Mouse (Mus musculus) heart, adult 11 months (tissue): ENCODE data around the gene Erbb4.
"Not testable (repeated sequence)": the region's sequence is repeated elsewhere in the genome, so short reads cannot be mapped to it uniquely, and the experiment has no call there.

Experiments
- DNase-seq: peaks from one replicate; pipeline ENCODE4 v3.0.0; 2022

Erbb4 gene

DNA sequence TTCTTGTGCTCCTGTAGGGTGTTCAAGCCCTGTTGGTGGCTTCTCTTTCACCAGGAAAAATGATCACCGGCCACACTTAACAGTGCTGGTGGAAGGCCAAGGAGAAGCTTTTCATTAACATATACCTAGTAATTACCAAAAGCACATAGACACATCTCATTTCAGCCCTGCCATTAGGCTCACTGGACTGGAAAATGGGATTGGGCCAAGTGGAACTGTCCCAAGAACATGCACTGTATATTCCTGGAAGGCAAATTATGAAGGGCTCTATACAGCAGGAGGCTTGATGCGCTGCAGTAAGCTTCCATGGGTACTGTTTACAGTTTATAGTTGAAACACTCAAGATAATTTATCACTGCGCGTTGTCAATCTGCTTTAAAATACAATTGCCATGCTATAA lies 248.4 kb downstream of the Erbb4 start:
- DNase-seq: no peak

DNA sequence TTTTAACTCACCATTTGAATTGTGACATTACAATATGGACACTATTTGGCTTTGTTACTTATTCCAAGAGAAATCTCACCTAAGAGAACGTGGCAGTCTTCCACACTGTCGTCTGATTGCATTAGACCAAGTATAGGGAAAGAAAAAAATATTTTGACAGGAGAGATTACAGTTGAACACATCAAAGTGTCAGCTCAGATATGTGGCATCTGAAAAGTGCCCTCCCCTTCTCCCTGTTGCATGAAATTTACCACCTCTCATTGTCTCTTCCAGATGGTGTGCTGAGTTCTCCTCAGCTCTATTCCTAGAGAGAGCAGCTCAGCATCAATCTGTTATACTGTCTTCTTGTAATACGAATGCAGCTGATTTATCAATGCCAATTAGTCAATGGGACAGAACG lies 268.5 kb downstream of the Erbb4 start:
- no peak for DNase-seq

DNA sequence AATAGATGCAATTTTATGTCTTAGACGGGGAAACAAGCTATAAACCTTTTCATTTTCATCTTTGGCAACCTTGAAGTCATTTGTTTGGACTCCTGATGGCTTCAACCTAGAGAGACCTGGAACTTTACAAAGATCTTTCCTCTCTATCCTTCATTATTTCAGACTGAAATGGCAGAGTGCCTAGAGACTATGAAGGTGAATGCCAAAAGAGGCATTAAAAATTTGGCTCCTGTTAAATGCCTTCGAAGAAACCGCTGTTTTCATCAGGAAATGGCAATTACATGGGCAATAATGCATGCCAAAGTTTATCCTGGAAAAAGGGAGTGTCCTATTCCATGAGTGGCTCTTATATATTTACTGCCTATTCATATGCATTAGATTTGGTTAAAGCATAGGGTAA lies 273.2 kb downstream of the Erbb4 start:
- DNase-seq: no peak

DNA sequence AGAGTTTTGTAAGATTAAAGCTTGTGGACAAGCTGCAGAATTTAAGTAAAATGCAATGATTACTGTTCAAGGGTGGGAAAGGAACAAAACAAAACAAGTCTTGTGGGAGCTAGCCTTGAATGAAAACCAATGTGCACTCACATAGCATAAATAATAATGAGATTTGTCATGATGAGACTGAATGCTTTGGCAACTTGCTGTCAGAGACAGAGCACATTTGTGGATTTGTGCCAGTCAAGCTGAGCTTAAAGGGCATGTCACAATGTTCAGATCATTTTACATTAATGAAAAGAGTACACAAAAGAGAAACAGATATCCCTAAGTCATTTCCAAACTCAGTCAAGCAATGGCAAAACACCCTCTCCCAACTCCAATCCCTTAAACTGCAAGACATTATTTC lies 275.8 kb downstream of the Erbb4 start:
- DNase-seq: no peak

DNA sequence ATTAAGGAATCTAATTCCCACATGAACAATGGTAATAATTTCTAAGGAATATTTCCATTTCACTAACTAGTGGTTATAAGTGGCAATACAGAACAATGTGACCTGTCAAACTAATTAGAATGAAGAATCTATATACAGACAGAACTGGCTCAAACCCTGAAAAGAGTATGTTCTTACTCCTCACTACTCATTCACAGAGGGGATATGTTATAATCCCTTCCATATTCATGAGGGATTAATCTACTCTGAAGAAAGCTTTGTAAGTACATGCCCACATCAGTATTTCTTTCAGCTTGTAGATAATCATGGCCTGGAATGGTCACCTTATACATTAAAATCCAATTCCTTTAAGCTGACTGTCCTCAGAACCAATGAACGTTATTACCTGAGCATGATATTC lies 276.3 kb downstream of the Erbb4 start:
- DNase-seq: no peak

DNA sequence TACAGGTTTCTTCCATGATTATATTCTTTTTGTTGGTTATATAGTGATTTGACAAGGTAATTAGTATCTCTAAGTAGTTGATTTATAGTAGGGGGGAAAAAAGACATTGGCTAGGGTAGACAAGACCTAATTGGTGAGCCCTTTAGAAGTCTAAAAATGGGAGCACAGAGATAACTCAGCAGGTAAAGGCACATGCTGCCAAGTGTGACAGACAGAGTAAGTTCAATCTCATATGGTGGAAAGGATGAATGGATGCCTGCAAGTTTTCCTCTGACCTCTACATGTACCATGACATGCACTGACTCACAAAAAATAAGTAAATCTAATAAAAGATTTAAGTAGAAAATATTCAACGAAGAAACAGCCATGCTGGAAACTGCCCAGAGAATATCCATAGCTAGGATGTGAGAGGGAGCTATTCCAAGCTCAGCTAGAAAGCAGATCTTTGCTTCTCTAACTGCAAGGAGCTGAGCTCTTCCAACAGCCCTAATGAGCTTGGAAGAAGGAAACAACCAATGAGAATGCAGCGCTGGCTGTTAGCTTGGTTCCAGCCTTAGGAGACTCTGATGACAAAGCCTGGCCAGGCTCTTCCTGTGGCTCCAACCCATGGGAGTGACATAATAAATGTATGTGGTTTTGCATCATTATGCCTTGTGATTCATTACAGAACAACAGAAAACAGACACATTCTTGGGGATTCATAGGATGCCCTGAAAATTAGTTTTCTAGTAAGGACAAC lies 277.2 kb downstream of the Erbb4 start:
- no peak for DNase-seq

DNA sequence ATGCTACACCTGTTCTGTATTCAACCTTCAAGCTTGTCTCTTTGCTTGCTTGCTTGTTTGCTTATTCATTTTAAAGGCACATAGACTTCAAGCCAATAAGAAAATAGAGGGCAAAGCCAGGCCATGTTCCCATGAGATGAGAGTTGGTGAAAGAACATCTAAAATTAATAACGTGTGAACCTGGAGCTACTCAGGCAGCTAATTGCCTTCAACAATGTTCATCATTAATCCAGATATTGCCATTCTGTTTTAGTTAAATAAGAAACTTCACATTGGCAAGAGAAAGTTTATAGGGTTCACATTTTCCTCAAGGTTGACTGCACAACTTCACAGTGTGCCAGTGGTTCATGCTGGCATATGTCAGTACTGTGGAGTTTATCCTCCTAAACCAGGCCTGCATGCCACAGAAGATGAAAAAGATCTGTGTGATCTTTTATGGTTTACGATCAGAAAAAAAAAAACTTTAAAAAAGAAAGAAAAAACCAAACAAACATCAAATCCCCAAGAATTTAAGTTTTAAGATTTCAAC lies 284.7 kb downstream of the Erbb4 start:
- no peak for DNase-seq

DNA sequence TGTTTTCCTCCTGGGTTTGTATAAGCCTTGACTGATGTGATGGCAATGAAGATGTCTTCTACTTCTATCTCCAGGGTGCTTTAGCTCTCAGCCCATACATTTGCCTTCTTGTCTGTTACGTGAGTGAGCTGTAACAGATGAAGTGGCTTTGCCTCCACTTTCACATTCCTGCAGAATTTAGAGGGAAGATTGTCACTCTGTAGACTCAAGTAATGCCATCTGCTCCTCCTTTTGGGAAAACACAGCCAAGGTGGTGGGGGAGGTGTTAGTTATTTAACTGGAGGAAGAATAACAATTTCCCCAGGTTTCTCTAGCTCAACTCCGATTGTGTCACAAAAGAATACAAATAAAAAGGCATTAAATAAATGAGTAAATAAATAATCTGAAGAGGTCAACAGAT lies 301.1 kb downstream of the Erbb4 start:
- no peak for DNase-seq

DNA sequence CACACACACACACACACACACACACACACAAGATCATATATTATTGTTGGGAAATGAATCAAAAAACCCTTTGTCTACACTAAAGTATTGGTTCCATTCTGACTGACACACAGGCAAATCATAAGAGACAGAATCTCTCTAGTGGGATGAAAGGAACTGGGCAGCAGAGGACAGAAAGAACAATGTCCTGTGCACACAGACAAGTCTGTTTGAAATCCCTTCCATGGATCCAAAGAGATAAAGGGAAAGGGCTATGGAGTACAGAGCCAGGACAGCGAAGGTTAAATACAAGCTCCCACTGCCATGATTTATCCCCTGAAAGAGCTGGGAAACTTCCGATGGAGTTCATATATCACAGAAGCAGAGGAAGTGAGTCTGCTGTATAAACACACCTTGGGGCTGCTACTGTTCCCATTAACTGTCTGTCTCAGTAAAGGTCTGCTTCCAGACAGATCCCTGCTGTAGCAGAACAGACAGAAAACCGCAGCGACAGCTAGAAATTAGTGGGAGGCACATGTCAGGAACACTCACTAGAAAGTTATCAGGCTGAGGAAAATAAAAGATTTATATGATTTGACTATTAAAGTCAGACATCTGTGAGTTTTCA lies 320.3 kb downstream of the Erbb4 start:
- DNase-seq: no peak

DNA sequence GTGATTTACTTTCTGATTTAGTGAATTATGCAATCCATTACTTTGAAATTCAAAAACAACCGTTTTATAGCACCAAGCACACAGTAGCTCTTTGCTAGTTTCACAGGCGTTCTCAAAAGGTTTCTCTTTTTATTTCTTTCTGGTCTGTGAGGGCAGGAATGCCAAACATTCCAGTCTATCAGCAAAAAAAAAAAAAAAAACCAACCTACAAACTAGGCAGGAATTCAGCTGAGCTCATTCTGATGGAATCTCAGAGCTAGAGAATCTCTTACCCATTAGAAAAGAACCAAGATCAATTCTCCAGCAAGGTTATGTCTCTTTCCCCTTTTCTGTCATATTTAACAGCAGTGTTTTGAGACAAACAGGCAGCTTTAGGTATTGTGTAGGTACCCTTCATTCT lies 327.2 kb downstream of the Erbb4 start:
- no peak for DNase-seq

DNA sequence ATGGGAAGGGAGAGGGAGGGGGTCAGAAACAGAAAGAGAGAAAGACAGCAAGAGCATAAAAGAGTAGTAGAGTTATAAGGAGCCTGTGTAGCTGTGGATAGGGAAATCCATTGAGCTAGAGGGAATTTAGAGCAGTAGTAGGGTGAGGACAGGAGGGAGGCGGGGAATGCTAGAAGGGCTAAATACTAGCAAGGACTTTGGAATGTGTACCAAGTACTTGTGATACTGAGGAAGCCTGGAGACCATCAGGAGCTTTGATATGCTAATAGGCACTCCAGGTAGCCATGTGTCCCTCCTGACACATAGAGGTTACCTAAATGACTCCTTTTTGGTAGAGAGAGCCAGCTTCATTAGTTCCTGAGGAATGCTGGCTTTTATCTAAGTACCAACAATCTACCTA lies 327.8 kb downstream of the Erbb4 start:
- DNase-seq: no peak

DNA sequence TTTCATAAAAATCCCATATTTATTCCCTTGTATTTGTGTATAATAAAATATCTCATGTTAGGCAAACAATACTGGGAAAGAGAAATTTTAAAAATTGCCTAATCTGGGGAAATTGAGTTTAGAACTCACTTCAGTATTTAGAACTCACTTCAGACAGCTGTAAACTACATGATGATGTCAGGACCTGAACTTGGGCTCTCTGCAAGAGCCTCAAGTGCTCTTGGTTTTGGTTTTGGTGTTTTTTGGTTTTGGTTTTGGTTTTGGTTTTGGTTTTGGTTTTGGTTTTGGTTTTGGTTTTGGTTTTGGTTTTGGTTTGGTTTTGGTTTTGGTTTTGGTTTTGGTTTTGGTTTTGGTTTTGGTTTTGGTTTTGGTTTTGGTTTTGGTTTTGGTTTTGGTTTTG lies 341.8 kb downstream of the Erbb4 start:
- not testable (repeated sequence) for DNase-seq

DNA sequence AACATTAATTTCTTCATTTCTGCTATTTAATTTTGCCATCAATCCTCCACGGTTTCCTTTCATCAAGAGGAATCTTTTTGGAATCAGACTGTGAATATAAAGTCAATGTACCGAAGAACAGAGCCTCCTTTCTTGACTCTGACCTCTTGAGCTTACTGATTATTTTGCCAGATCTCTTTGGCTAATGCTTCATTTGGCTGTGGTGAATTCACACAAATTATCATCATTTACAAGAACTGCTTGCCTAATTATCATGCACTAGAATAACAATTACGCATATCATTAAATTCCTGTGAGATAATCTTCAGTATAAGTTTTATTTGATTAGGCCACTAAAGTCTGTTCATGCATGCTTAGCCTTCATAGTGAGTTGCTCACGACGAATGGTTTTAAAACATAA lies 345.4 kb downstream of the Erbb4 start:
- no peak for DNase-seq

DNA sequence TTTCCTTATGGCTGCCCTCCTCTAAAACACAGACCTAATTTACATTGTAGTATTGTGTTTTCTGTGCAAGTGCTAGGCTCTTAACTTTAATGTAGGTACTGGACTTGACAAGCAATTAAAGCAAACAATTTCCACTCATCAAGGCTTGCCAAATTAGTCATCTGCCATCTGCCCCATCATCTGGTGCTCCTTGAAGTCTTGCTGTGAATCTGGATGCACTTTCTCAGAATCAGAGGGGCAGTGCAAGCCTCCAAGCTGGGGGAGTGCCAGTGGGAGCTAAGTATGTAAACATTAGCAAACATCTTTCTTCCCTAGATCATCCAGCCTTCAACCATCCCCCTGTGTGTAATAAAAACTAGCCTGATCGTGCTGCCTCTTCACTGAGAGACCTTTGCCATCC lies 358.9 kb downstream of the Erbb4 start:
- DNase-seq: no peak

DNA sequence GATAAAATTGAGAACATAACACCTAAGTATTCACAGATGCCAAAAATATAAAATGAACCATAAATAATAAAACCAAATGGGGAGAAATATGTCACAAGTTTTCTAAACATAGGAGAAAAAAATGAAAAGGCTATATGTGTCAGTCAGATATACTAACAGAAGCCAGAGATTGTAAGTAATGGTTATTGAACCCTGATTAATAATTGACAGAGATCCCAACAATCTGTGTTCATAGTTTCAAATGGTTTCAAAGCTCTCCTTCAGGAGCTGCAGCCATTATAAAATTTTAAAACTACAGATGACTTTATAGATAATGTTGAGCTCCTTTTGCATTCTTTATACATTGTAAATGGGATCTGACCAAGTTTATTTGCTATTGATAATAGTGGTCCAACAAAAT lies 426.4 kb downstream of the Erbb4 start:
- DNase-seq: no peak

DNA sequence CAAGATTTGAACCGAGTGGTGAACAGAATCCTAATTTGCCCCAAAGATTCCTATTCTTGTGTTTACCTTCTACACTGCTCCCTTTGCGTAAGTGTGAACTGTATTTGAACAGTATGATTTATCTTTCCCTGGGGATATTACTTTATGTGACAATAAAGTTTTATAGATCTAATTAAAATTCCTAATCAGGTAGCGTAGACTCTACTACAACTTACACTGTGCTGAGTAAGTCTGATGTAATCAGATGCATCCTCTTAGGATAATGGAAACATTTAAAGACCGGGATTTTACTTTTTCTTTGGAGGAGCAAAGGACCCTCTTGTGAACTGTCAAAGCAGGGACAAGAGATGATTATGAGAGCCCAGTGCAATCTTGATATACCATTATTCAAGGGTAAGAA lies 433.2 kb downstream of the Erbb4 start:
- DNase-seq: no peak

DNA sequence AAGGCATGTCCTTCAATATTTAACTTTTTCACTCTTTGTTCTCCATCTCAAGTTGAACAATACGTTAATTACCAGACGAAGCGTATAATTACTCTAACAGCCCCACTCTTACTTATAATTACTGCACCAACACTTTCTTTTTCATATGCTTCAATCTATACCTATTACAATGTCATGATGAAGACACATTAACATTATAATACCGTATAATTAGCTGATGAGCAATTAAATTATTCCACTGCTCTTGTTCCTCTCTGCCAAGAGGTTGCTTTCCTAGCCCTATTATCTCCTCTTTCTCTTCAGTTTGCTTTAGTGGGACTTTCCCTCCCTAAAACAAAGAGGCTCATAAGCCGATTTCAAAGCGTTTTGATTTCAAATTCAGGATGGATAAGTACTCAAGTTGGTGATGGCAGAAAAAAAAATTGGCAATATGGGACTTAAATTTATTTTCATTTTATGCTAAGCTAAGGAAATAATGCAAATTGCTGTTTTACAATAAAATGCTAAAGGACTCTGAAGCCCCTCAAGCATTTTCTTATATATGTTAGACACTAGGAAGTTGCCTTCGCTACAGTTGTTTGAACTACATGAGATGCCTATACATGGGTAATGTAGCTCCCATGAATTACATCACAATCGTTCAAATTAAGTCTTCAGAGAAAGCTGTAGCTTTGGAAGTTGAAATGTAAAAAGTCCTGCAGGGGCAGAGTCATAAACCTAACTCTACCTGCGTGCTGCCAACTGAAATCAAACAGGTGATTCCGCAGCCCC lies 440.8 kb downstream of the Erbb4 start:
- no peak for DNase-seq

DNA sequence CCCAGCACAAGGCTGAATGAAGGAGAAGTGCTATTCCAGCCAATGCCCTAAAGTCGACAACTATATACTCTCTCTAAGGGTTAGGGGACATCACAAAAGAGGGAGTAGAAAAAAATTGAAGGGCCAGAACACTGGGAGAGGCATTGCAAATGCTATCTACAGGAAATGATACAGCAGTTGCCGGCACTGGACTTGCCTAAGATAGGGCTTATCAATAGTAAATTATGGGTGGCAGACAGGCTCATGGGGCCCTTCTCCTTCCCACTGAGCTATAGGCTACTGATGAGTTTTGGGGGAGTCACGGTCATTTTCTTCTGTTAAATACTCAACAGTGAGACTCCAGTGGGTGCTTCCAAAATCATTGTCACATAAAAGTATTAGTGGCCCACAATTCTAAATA lies 517.4 kb downstream of the Erbb4 start:
- DNase-seq: no peak

DNA sequence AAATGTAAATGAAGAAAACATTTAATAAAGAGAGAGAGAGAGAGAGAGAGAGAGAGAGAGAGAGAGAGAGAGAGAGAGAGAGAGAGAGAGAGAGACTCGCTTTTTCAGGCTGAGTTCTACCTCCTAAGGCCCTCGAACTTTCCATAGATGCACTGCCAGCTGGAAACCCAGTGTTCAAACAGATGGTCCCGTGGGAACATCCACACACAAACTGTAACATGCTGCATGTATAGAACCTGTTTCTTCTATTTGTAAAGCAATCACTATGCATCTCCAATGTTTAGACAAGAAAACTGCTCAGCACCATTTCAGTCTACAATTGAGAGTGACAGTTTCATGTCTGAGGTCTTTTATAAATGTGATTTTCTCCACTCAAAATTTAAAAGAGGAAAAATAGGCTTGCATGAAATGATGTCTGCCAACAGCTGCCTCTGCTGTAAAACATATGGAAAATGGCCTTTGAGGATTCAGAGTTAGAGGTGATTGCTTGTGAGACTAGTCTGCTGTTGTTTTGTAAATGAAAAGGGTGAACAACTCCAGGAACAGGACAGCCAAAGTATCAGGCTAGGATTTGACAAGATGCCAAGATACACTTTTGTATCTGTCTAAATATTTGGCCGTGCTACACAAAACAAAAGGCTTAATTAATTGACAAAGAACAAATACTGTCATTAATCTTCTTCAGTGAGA lies 533.9 kb downstream of the Erbb4 start:
- no peak for DNase-seq

DNA sequence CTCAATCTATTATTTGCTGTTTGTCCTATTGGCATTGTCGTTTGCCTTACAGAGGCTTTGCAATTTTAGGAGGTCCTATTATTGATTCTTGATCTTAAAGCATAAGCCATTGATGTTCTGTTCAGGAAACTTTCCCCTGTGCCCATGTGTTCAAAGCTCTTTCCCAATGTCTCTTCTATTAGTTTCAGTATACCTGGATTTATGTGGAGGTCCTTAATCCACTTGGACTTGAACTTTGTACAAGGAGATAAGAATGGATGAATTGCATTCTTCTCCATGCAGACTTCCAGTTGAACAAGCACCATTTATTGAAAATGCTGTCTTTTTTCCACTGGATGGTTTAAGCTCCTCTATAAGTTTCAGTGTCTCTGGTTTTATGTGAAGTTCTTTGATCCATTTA lies 536.9 kb downstream of the Erbb4 start:
- DNase-seq: no peak

DNA sequence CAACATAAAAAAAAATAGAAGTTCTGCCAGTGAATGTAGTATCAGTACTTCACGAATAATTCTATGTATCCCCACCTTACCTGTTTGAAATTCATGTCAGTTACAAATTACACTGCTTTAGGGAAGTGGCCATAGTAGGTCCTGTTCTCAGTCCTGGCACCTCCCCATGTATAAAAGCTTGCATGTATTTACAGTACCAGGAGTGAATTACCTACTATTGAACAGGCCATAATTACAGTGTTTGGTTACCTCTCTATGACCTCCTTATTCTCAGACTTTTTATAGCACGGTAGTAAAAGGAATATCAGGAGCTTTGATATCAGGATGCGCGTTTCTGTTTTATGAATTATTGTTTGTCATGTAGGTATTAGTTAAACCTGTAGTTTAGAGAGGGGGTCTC lies 564.9 kb downstream of the Erbb4 start:
- DNase-seq: no peak

DNA sequence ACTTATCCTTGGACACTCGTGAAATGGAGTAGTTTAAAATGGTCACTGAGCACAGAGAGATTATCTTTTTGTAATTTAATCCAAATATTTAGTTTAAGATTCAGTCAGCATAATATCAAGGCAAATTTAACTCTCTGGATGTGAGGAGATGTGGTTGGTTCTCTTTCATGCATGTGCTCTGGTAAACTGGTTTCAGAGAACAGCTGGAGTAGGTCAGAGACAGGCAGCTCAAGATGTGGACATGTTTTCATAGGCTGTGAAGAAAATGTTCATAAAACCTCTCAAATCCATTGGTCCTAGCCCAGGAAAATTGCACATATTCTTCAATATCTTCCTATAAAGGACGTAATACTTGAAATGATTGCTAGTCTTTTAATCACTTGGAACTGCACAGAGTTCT lies 590.0 kb downstream of the Erbb4 start:
- no peak for DNase-seq

DNA sequence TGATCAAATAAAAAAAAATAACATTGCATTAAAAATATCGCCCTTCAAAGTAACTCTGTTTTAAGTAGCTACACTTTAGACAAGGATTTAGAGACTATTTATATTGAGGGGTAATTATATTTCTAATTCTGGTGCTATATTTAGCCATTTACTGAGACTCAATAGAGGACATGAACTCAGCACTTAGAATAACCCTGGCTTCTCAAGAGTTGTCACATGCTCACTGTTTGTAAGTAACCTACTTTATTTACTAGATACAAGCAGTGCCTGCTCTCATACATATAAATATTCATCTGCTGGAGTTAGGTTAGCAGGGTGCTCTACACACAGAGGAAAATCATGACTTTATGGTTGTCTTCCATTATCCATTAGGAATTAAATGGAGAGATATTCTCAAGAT lies 604.0 kb downstream of the Erbb4 start:
- DNase-seq: no peak

DNA sequence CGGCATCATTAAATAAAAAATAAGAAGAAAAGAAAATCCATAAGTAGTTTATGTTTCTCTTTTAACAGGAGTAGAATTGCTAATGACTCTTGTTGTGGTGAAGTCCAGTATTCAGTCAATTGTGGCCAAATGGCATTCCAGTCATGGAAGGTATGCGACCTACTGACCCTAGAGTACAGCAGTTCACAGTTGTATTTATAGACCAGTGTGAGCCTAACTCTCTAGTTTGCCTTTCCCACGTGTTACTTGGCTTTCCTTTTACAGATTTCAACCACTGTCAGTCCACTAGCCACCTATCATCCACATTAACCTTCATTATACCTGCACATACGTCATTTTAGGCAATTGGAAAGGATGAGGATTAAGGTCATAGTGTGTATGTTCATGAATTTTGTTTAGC lies 606.3 kb downstream of the Erbb4 start:
- DNase-seq: no peak
